18 mouse cellular contexts compared by ENCODE assay signal in the genomic region with DNA sequence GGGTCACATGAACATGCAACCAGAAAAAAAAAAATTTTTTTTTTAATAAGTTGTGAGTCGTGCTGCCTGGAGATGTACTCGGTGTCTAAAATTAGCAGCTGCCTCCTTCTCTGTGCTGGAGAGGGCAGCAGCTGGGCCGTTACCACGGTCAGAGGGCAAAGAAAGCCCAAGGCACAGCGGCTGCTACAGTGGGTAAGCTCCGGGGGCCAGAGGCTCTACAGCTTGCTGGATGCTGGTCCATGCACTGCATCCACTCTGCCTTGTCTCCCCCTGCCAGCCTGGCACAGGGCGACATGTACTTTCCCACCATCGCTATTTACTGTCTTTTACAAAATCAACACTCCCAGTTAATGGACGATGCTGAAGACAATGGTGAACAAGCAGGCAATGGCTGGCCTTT.
DNase-seq lines count a peak whose midpoint lies in the region; ATAC-seq and TF ChIP-seq lines count a peak whose summit lies in the region.
"Had no signal": no experiment of that assay in that cellular context is flagged by ENCODE, and none has a peak within 500 bp of the region (broad histone marks: within the 10 kb centered on the region; RNA-seq: fewer than 3 reads in every experiment).

No protein-coding gene starts in this region.

- no peak overlapping the region for H3K9ac ChIP-seq in forebrain, embryonic 12.5 days
- no peak overlapping the region for H3K9ac ChIP-seq in forebrain, embryonic 15.5 days (replicated peaks)
- no peak overlapping the region for H3K9ac ChIP-seq in hindbrain, embryonic 12.5 days
- H3K9ac ChIP-seq in hindbrain, postnatal 0 days (replicated peaks; ENCODE audit: low read length) = no peak overlapping the region
- no peak overlapping the region for H3K9ac ChIP-seq in midbrain, embryonic 16.5 days (ENCODE audit: low read depth, low read length)
- H3K9ac ChIP-seq in midbrain, embryonic 14.5 days (replicated peaks; ENCODE audit: low read length) = no peak overlapping the region
- H3K9ac ChIP-seq in hindbrain, embryonic 13.5 days = no peak overlapping the region
- H3K9ac ChIP-seq: intestine, embryonic 15.5 days had no signal

- H3K4me2 ChIP-seq in forebrain, embryonic 12.5 days = no peak overlapping the region
- no peak overlapping the region for H3K4me2 ChIP-seq in forebrain, embryonic 15.5 days (replicated peaks)
- H3K4me2 ChIP-seq in hindbrain, embryonic 12.5 days (replicated peaks) = no peak overlapping the region
- H3K4me2 ChIP-seq in hindbrain, postnatal 0 days (ENCODE audit: low read depth, low read length) = no peak overlapping the region
- H3K4me2 ChIP-seq in midbrain, embryonic 16.5 days (ENCODE audit: low read length) = no peak overlapping the region
- no peak overlapping the region for H3K4me2 ChIP-seq in midbrain, embryonic 14.5 days (ENCODE audit: low read length)
- no peak overlapping the region for H3K4me2 ChIP-seq in hindbrain, embryonic 13.5 days
- H3K4me2 ChIP-seq: intestine, embryonic 15.5 days had no signal

- no peak for ATAC-seq in forebrain, embryonic 12.5 days (ENCODE audit: low FRiP score)
- no peak for ATAC-seq in forebrain, embryonic 15.5 days (replicated peaks)
- peak; percentile 78 for ATAC-seq in hindbrain, embryonic 12.5 days (ENCODE audit: low FRiP score)
- ATAC-seq in hindbrain, postnatal 0 days = no peak
- 0 out of 2 replicates have a peak, but pooled peaks have one; percentile 31 for ATAC-seq in midbrain, embryonic 16.5 days
- ATAC-seq in midbrain, embryonic 14.5 days (ENCODE audit: low FRiP score, low TSS enrichment) = no peak
- ATAC-seq in hindbrain, embryonic 13.5 days (ENCODE audit: low FRiP score) = 0 out of 2 replicates have a peak, but pooled peaks have one; percentile 43
- ATAC-seq: intestine, embryonic 15.5 days had no signal

- H3K27me3 ChIP-seq in forebrain, embryonic 12.5 days = no peaks in the 10 kb centered on the region
- H3K27me3 ChIP-seq in forebrain, embryonic 15.5 days = no peaks in the 10 kb centered on the region
- no peaks in the 10 kb centered on the region for H3K27me3 ChIP-seq in hindbrain, embryonic 12.5 days
- H3K27me3 ChIP-seq in hindbrain, postnatal 0 days (ENCODE audit: insufficient read depth, low read length) = no peaks in the 10 kb centered on the region
- no peaks in the 10 kb centered on the region for H3K27me3 ChIP-seq in midbrain, embryonic 16.5 days (ENCODE audit: control insufficient read depth, insufficient read depth, low read depth, low read length)
- no peaks in the 10 kb centered on the region for H3K27me3 ChIP-seq in midbrain, embryonic 14.5 days (ENCODE audit: control insufficient read depth, insufficient read depth, low read length)
- H3K27me3 ChIP-seq in hindbrain, embryonic 13.5 days = no peaks in the 10 kb centered on the region
- H3K27me3 ChIP-seq: intestine, embryonic 15.5 days had no signal

- DNase-seq in hindbrain, postnatal 0 days (ENCODE audit: low spot score) = no peak
- no peak for DNase-seq in midbrain, embryonic 14.5 days
- DNase-seq in lung, postnatal 14 days = no peak
- DNase-seq: adrenal gland, postnatal 25 days; cerebellum, adult 9-10 months; gastrocnemius, postnatal 36 days; kidney, adult 8-10 months; kidney, postnatal 10 days; lung, adult 18-20 months; right cerebral cortex, postnatal 14 days; spleen, adult 18-20 months had no signal

- H3K27ac ChIP-seq in forebrain, embryonic 12.5 days = 0 out of 2 replicates have a peak overlapping the region, but pooled peaks have one; percentile 19
- no peak overlapping the region for H3K27ac ChIP-seq in forebrain, embryonic 15.5 days (replicated peaks)
- no peak overlapping the region for H3K27ac ChIP-seq in hindbrain, embryonic 12.5 days
- no peak overlapping the region for H3K27ac ChIP-seq in hindbrain, postnatal 0 days
- H3K27ac ChIP-seq in midbrain, embryonic 16.5 days (ENCODE audit: low read length) = no peak overlapping the region
- H3K27ac ChIP-seq in midbrain, embryonic 14.5 days (replicated peaks; ENCODE audit: low read depth, low read length) = no peak overlapping the region
- no peak overlapping the region for H3K27ac ChIP-seq in hindbrain, embryonic 13.5 days
- H3K27ac ChIP-seq: intestine, embryonic 15.5 days; left cerebral cortex, adult 2 months had no signal

- H3K4me3 ChIP-seq in forebrain, embryonic 12.5 days (replicated peaks) = no peak overlapping the region
- no peak overlapping the region for H3K4me3 ChIP-seq in forebrain, embryonic 15.5 days
- no peak overlapping the region for H3K4me3 ChIP-seq in hindbrain, embryonic 12.5 days
- H3K4me3 ChIP-seq in hindbrain, postnatal 0 days (ENCODE audit: low read length) = no peak overlapping the region
- no peak overlapping the region for H3K4me3 ChIP-seq in midbrain, embryonic 16.5 days (ENCODE audit: low read depth, low read length)
- H3K4me3 ChIP-seq in midbrain, embryonic 14.5 days (replicated peaks; ENCODE audit: low read depth, low read length) = no peak overlapping the region
- no peak overlapping the region for H3K4me3 ChIP-seq in hindbrain, embryonic 13.5 days
- H3K4me3 ChIP-seq: intestine, embryonic 15.5 days; left cerebral cortex, adult 2 months had no signal

- H3K36me3 ChIP-seq in forebrain, embryonic 12.5 days (replicated peaks) = no peaks in the 10 kb centered on the region
- no peaks in the 10 kb centered on the region for H3K36me3 ChIP-seq in forebrain, embryonic 15.5 days
- H3K36me3 ChIP-seq in hindbrain, embryonic 12.5 days = no peaks in the 10 kb centered on the region
- H3K36me3 ChIP-seq in hindbrain, postnatal 0 days (ENCODE audit: insufficient read depth, low read length) = no peaks in the 10 kb centered on the region
- no peaks in the 10 kb centered on the region for H3K36me3 ChIP-seq in midbrain, embryonic 16.5 days (ENCODE audit: control insufficient read depth, insufficient read depth, low read length)
- H3K36me3 ChIP-seq in midbrain, embryonic 14.5 days (ENCODE audit: control insufficient read depth, insufficient read depth, low read length) = no peaks in the 10 kb centered on the region
- no peaks in the 10 kb centered on the region for H3K36me3 ChIP-seq in hindbrain, embryonic 13.5 days
- H3K36me3 ChIP-seq: intestine, embryonic 15.5 days had no signal

- no peak for TF ChIP-seq CTCF in hindbrain, postnatal 0 days (IDR thresholded peaks at IDR 0.05; ENCODE audit: low read depth)

- WGBS in forebrain, embryonic 12.5 days = 61% methylated on average over 9 of the region's 9 CpGs
- WGBS in forebrain, embryonic 15.5 days = 66% methylated on average over 9 of the region's 9 CpGs
- 51% methylated on average over 9 of the region's 9 CpGs for WGBS in hindbrain, embryonic 12.5 days
- WGBS in hindbrain, postnatal 0 days = 48% methylated on average over 9 of the region's 9 CpGs
- WGBS in midbrain, embryonic 16.5 days = 53% methylated on average over 9 of the region's 9 CpGs
- WGBS in midbrain, embryonic 14.5 days = 47% methylated on average over 9 of the region's 9 CpGs
- WGBS in hindbrain, embryonic 13.5 days = 55% methylated on average over 9 of the region's 9 CpGs

- peaks cover 18% of the 10 kb centered on the region for H3K4me1 ChIP-seq in forebrain, embryonic 12.5 days
- no peaks in the 10 kb centered on the region for H3K4me1 ChIP-seq in forebrain, embryonic 15.5 days
- peaks cover 4% of the 10 kb centered on the region; the same call in 1 of the 2 replicates for H3K4me1 ChIP-seq in hindbrain, embryonic 12.5 days
- H3K4me1 ChIP-seq in hindbrain, postnatal 0 days (ENCODE audit: insufficient read depth, low read length) = peaks cover 9% of the 10 kb centered on the region; the same call in 1 of the 2 replicates
- H3K4me1 ChIP-seq in midbrain, embryonic 16.5 days (ENCODE audit: control insufficient read depth, insufficient read depth, low read length) = peaks cover 6% of the 10 kb centered on the region; the same call in 1 of the 2 replicates
- peaks cover 4% of the 10 kb centered on the region; the same call in 1 of the 2 replicates for H3K4me1 ChIP-seq in midbrain, embryonic 14.5 days (ENCODE audit: control insufficient read depth, insufficient read depth, low read length)
- peaks cover 17% of the 10 kb centered on the region for H3K4me1 ChIP-seq in hindbrain, embryonic 13.5 days (replicated peaks)
- H3K4me1 ChIP-seq: intestine, embryonic 15.5 days had no signal

- H3K9me3 ChIP-seq in forebrain, embryonic 12.5 days = no peaks in the 10 kb centered on the region
- no peaks in the 10 kb centered on the region for H3K9me3 ChIP-seq in forebrain, embryonic 15.5 days
- H3K9me3 ChIP-seq in hindbrain, embryonic 12.5 days (replicated peaks) = no peaks in the 10 kb centered on the region
- no peaks in the 10 kb centered on the region for H3K9me3 ChIP-seq in hindbrain, postnatal 0 days (ENCODE audit: low read length)
- no peaks in the 10 kb centered on the region for H3K9me3 ChIP-seq in midbrain, embryonic 16.5 days (replicated peaks; ENCODE audit: control insufficient read depth, low read length, poor library complexity, severe bottlenecking)
- H3K9me3 ChIP-seq in midbrain, embryonic 14.5 days (ENCODE audit: control insufficient read depth, low read length) = no peaks in the 10 kb centered on the region
- no peaks in the 10 kb centered on the region for H3K9me3 ChIP-seq in hindbrain, embryonic 13.5 days
- H3K9me3 ChIP-seq: intestine, embryonic 15.5 days had no signal

Comparison
In these comparisons a context has a peak if more than half of its experiments do, and no peak if none do; other contexts are left out.
1. ATAC-seq: peak in hindbrain, embryonic 12.5 days (single experiment), midbrain, embryonic 16.5 days (single experiment) and hindbrain, embryonic 13.5 days (single experiment); none in forebrain, embryonic 12.5 days (single experiment), forebrain, embryonic 15.5 days (single experiment), hindbrain, postnatal 0 days (single experiment) and midbrain, embryonic 14.5 days (single experiment).